Mouse (Mus musculus) kidney, postnatal 4 days (tissue): Measurements from ENCODE around the gene Tstd2.

ENCODE experiments used
- DNase-seq, 2 experiments: peaks; one replicate each; pipeline ENCODE4 v3.0.0; 2021; ENCODE audit warnings: mixed read lengths in 2 of 2

The Tstd2 gene

DNA sequence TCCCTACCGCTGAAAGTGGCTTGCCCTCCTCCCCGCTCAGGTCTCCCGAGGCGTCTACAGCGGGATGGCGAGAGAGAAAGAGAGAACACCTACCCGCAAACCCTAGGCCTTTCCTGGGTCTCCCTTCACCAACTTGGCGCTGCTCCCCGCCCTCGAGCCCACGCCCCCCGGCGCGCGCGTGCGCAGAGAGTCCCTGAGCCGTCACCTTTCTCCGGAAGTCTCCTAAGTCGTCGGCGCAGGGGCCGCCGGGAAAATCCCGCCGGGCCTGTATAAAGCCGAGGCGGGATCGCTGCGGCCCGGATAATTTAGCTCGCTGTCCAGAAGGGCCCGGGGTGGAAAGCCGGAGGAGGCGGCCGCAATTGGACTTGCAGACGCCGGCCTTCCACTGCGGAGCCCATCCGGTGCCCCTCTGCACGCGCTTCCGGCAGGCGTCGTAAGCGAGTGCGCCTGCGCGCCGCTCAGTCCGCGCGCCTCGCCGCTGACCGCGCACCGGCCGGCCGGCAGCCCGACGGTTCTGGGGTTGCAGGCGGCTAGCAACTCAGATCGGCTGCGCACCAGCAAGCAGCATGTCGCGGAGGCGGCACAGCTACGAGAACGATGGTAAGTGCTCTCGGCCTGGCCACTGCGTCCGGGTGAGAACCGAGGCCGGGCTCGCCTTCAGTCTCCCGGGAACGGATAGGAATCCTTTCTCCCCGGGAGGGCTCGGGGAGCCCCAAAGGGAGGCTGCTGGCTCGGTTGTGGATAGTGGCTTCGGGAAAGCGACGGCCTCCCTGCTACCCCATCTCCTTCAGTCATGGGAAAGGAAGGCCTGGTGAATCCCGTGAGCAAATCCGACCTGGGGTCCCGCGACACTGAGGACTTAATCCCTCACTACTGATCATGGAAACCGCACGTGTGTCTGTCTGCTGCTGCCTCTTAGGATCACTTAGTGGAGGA lies at the start of gene Tstd2, which contains the start of gene Ncbp1:
Tstd2 (minus strand) TSS at position 408 of the 936 bp plus-strand sequence.
Ncbp1 (plus strand) TSS at position 327 of the 936 bp plus-strand sequence.
- DNase-seq = peak; percentile 94 to 96

DNA sequence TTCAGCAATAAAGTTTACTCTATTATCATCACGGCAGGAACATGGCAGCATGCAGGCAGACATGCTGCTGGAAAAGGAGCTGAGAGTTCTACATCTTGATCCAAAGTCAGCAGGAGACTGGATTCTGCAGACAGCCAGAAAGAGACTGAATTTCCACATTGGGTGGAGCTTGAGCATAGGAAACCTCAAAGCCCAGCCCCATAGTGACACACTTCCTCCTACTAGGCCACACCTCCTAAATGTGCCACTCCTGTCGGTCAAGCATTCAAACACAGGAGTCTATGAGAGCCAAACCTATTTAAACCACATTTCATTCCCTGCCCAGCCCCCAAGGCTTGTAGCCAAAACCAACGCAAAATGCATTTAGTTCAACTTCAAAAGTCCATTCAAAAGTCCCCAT lies 48.0 kb upstream of the Tstd2 start:
- no peak for DNase-seq

DNA sequence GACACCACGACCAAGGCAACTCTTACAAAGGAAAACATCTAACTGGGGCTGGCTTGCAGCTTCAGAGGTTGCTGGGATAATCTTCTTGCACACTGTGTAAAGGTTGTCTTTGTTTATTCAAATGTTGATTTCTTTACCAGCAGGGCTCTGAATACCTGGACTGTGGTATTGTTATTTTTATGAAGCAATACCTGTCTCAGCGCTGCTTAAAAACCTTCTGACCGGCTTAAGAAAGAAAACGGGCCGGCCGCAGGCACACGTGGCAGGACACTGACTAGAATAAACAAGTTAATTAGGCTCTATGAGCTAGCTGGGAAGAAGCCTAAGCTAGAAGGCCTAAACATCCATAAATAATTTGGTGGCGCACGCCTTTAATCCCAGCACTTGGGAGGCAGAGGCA lies 47.4 kb upstream of the Tstd2 start:
- DNase-seq = no peak

GRCm38 (mm10) chr4:46185423-46185822 lies 46.9 kb upstream of the Tstd2 start:
- DNase-seq = no peak

GRCm38 (mm10) chr4:46182181-46182580 lies 43.7 kb upstream of the Tstd2 start:
- no peak for DNase-seq

GRCm38 (mm10) chr4:46181168-46181567 lies 42.7 kb upstream of the Tstd2 start:
- DNase-seq = no peak

- DNase-seq = peak in 1 of 2 experiments; percentile 16
Observed at GRCm38 (mm10) chr4:46177496-46177895, 39.0 kb upstream of the Tstd2 start.

- DNase-seq = no peak
Observed at GRCm38 (mm10) chr4:46177018-46177417, 38.5 kb upstream of the Tstd2 start.

DNA sequence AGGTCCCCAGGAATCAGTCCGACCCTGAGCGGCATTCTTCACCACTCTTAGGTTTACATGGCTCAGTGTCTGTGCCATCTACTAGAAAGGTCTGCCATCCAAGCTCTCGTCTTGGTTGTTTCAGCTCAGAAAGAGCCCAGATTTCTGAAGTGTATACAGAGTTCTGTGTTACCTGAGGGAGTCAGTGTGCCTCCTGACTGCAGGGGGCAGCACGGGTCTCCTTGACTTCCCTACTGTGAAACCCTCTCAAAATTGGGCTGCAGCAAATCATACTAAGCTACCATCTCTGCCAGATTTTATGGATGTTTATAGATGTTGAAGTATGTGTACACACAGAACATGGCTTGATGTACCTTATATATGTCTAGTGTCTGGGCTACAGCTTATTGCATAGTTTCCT lies 37.8 kb upstream of the Tstd2 start:
- DNase-seq = peak; percentile 20 to 34

DNA sequence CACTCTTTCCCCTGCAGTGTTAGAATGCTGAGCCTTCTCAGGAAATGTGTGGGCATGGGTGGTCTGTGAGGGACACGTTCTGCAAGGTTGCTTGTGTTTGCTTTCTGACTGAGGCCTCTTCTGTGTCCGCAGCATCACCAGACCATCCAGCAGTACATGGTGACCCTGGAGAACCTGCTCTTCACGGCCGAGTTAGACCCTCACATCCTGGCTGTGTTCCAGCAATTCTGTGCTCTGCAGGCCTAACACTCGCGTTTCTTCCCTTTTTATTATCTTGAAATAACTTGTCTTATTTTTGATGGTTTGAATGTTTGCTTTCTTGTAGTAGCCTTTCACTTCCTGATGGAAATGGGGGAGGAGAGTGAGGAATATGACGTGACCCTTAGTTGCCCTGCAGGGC lies 33.3 kb upstream of the Tstd2 start:
- no peak for DNase-seq

- no peak for DNase-seq
Observed at GRCm38 (mm10) chr4:46165831-46166230, 27.3 kb upstream of the Tstd2 start.

- DNase-seq = no peak
Observed at GRCm38 (mm10) chr4:46164027-46164426, 25.5 kb upstream of the Tstd2 start.

DNA sequence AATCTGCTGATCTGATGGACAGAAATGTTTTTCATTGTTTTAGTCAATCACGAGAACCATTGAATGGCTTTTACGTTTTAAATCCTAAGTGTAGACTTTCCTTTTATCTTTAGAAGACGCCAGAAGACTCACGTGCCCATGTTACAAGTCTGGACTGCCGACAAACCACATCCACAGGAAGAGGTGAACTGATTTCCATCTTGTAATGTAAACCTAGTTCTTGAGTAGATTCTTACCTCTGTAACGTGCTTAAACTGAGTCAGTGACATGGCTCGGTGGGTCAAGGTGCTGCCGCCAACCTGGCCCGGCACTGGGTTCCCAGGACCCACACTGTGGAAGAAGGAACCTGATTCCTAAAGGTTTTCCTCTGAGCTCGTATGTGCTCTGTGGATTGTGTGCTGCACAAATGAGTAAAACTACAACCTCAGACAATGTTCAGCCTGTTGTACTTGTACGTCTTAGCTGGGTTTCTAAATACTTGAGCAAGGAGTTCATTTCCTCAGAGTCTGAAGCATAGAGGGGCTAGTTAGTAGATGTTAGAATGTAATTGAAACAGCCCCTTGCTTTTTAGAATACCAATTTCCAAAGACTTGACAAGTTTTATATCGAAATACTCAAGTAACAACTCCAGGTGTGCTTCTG lies 13.5 kb upstream of the Tstd2 start:
- DNase-seq = no peak

GRCm38 (mm10) chr4:46146881-46147280 lies 8.4 kb upstream of the Tstd2 start:
- DNase-seq = no peak

DNA sequence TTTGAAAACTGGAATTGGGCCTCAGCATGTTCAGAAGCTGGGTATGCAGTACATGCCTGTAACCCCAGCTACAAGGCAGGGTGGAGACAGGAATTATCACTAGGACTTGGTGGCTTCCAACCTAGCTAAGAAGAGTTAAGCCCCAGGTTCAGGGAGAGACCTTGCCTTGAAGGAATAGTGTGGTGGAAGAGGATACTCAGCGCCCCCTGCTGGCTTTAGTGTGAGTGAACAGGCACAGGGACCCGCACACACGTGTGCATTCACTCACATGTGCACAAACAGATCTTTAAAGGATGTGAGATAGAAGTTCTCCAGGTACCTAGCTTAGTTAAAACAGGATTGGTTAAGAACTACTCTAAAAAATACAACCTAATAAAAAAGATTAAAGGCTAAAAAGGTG lies 5.8 kb upstream of the Tstd2 start:
- DNase-seq = peak in 1 of 2 experiments; percentile 39

DNA sequence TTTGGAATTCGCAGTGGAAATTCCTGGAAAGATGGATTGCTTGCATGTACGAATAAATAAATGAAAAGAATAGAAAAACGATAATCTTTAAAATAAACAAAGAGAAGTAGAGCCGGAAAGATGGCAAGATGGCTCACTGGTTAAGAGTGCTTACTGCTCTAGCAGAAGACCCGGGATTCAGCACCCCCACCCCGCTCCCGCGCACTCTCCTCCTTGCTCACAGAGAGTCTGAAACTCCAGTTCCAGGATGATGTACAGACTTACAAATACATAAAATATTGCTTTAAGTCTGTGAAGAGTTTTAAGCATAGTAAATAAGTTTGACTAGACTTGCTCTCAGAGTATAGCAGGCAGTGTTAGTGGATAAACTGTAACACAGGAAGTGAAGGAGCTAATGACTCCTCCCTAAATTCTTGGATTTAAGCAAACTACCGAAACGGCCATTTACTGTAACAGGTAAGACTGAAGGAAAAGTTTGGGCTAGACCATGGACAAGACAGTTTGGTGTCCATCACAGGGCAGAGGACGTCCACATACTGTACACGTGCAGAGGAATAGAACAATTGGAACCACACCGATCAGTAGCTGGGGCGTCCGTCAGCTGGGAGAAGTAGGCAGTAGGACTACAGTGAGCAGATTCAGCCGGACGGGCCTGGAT lies 736 bp downstream of the Tstd2 start:
- DNase-seq = peak; percentile 41 to 60

DNA sequence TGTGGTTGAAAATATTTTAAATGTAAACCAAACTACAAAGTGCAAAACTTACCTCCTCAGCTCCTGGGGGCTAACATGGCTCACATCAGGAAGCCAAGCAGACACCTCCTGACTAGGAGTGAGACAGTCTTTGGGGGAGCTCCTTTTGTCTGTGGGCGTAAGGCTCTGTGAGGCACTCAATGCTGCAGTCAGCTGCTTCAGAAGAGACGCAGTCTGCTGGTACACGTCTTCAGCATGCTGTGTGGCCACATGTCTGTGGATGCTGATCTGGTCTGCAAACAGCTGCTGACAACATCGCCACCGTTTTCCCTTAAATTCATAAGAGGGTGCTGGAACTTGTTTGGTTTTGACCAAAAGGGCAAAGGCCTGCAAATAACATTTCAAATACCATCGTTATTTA lies 6.7 kb downstream of the Tstd2 start:
- DNase-seq = no peak

DNA sequence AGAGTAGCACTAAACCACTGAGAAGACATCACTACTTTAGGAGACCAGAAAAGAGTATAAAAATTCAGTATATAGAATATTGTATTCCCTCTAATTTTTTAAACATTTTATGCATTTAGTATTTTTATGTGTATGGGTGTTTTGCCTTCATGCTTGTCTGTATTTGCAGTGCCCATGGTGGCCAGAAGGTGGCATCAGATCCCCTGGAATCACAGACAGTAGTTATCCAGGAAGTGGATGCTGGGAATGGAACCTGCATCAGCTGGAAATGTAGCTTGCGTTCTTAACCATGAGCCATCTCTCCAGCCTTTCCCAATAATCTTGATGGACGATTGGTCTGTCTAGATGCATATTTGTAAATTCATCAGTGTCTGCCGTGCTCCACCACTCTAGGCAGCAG lies 8.3 kb downstream of the Tstd2 start:
- DNase-seq = peak; percentile 70 to 76

DNA sequence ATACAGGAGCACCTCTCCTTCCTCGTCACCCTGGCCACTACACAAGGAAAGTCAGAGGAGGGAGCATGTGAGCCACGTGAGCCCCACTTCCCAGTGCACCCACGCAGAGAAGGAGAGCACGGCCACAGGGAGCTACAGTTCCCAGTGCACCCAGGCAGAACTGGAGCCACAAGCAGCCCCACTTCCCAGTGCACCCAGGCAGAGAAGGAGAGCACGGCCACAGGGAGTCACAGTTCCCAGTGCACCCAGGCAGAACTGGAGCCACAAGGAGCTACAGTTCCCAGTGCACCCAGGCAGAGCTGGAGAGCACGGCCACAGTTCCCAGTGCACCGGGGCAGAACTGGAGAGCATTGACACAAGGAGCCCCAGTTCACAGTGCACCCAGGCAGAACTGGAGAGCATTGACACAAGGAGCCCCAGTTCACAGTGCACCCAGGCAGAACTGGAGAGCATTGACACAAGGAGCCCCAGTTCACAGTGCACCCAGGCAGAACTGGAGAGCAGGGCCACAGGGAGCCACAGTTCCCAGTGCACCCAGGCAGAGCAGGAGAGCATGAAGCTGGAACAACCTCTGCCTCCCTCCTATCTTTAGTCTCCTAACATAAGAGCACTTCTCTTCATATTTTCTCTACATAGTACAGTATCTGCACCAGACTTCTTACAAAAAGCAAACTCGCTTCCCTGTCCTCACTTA lies 9.0 kb downstream of the Tstd2 start:
- peak; percentile 55 to 66 for DNase-seq

GRCm38 (mm10) chr4:46126541-46126940 lies 12.0 kb downstream of the Tstd2 start:
- peak; percentile 81 to 86 for DNase-seq

DNA sequence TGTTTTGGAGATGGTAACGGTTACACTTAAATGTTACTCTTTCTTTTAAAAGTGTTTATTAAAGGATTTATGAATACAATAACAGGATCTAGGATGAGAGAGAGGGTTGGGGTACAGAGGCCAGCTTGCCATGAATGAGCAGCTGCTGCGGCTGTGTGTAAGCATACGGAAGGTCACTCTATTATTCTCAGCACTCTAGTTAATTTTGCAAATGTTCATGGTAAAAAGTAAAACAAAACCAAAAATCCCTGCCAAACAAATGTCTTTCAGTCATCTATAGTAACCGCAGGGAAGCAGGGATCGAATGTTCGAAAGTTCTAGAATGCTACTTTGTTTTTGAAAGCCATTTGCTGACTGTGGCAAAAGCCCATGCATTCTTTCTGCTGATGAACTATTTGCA lies 15.1 kb downstream of the Tstd2 start:
- DNase-seq = no peak

- DNase-seq = no peak
Observed at GRCm38 (mm10) chr4:46120767-46121166, 17.7 kb downstream of the Tstd2 start.
